In genomic region chr16:21405224-21405969, GRCm38 (mm10) we compare ENCODE assay signal across 15 mouse cellular contexts. TPM values are rescaled to one million over a fixed set of nuclear protein-coding genes. Genes with fewer than 3 reads are reported as not detected.
A peak's percentile ranks its signal among the peaks of the same experiment; 100 is the strongest.
DNase-seq lines count a peak whose midpoint lies in the region; ATAC-seq and TF ChIP-seq lines count a peak whose summit lies in the region.
"Had no signal": no experiment of that assay in that cellular context is flagged by ENCODE, and none has a peak within 500 bp of the region (broad histone marks: within the 10 kb centered on the region; RNA-seq: fewer than 3 reads in every experiment).

No protein-coding gene starts in this region.

- peak overlapping the region; percentile 41 for H3K27ac ChIP-seq in heart, embryonic 12.5 days (ENCODE audit: poor library complexity, severe bottlenecking)
- peak overlapping the region; percentile 60 for H3K27ac ChIP-seq in neural tube, embryonic 11.5 days (ENCODE audit: low read depth, low read length)
- no peak overlapping the region for H3K27ac ChIP-seq in neural tube, embryonic 15.5 days (replicated peaks)
- 0 out of 2 replicates have a peak overlapping the region, but pooled peaks have one; percentile 40 for H3K27ac ChIP-seq in intestine, embryonic 15.5 days
- peak overlapping the region; percentile 18; the same call in 1 of the 2 replicates for H3K27ac ChIP-seq in stomach, postnatal 0 days (replicated peaks)
- H3K27ac ChIP-seq: kidney, postnatal 0 days; left cerebral cortex, adult 2 months; liver, embryonic 14.5 days had no signal

- H3K36me3 ChIP-seq in heart, embryonic 12.5 days = no peaks in the 10 kb centered on the region
- no peaks in the 10 kb centered on the region for H3K36me3 ChIP-seq in neural tube, embryonic 11.5 days (ENCODE audit: control insufficient read depth, insufficient read depth, low read length)
- no peaks in the 10 kb centered on the region for H3K36me3 ChIP-seq in neural tube, embryonic 15.5 days
- no peaks in the 10 kb centered on the region for H3K36me3 ChIP-seq in intestine, embryonic 15.5 days
- H3K36me3 ChIP-seq in stomach, postnatal 0 days (ENCODE audit: control insufficient read depth, insufficient read depth, low read length) = no peaks in the 10 kb centered on the region

- no peak for TF ChIP-seq EP300 in stomach, postnatal 0 days (optimal IDR thresholded peaks at IDR 0.05)

- H3K4me2 ChIP-seq in heart, embryonic 12.5 days = no peak overlapping the region
- H3K4me2 ChIP-seq in neural tube, embryonic 11.5 days (ENCODE audit: low read depth) = no peak overlapping the region
- no peak overlapping the region for H3K4me2 ChIP-seq in neural tube, embryonic 15.5 days
- no peak overlapping the region for H3K4me2 ChIP-seq in intestine, embryonic 15.5 days (replicated peaks)
- H3K4me2 ChIP-seq in stomach, postnatal 0 days (replicated peaks; ENCODE audit: low read depth) = no peak overlapping the region

- no peak overlapping the region for H3K4me3 ChIP-seq in heart, embryonic 12.5 days
- no peak overlapping the region for H3K4me3 ChIP-seq in neural tube, embryonic 11.5 days (ENCODE audit: low read depth, low read length)
- H3K4me3 ChIP-seq in neural tube, embryonic 15.5 days (replicated peaks) = no peak overlapping the region
- no peak overlapping the region for H3K4me3 ChIP-seq in intestine, embryonic 15.5 days (replicated peaks)
- no peak overlapping the region for H3K4me3 ChIP-seq in stomach, postnatal 0 days (ENCODE audit: low read depth, low read length)
- H3K4me3 ChIP-seq: erythroblast, embryonic 14.5 days; left cerebral cortex, adult 2 months had no signal

- peaks cover 33% of the 10 kb centered on the region for H3K4me1 ChIP-seq in heart, embryonic 12.5 days (replicated peaks)
- H3K4me1 ChIP-seq in neural tube, embryonic 11.5 days (ENCODE audit: control insufficient read depth, insufficient read depth, low read length) = peaks cover 9% of the 10 kb centered on the region; the same call in 1 of the 2 replicates
- H3K4me1 ChIP-seq in neural tube, embryonic 15.5 days = 0 out of 2 replicates have a peak, but pooled peaks cover 7% of the 10 kb centered on the region
- peaks cover 14% of the 10 kb centered on the region for H3K4me1 ChIP-seq in intestine, embryonic 15.5 days (replicated peaks)
- H3K4me1 ChIP-seq in stomach, postnatal 0 days (replicated peaks; ENCODE audit: control insufficient read depth, insufficient read depth) = no peaks in the 10 kb centered on the region

- WGBS in heart, embryonic 12.5 days = 32% methylated on average over 6 of the region's 6 CpGs
- 44% methylated on average over 6 of the region's 6 CpGs for WGBS in neural tube, embryonic 11.5 days
- WGBS in neural tube, embryonic 15.5 days = 43% methylated on average over 6 of the region's 6 CpGs
- WGBS in intestine, embryonic 15.5 days = 42% methylated on average over 6 of the region's 6 CpGs
- WGBS in stomach, postnatal 0 days = 51% methylated on average over 6 of the region's 6 CpGs

- ATAC-seq in heart, embryonic 12.5 days (ENCODE audit: insufficient number of reproducible peaks, low FRiP score) = 0 out of 2 replicates have a peak, but pooled peaks have one; percentile 19
- ATAC-seq in neural tube, embryonic 11.5 days (ENCODE audit: insufficient read depth, low FRiP score, low TSS enrichment) = 0 out of 2 replicates have a peak, but pooled peaks have one; percentile 23
- ATAC-seq in neural tube, embryonic 15.5 days (ENCODE audit: low FRiP score) = no peak
- peak; percentile 67 for ATAC-seq in intestine, embryonic 15.5 days
- 0 out of 2 replicates have a peak, but pooled peaks have one; percentile 12 for ATAC-seq in stomach, postnatal 0 days (ENCODE audit: low FRiP score, low TSS enrichment)

- no peaks in the 10 kb centered on the region for H3K9me3 ChIP-seq in heart, embryonic 12.5 days (replicated peaks)
- H3K9me3 ChIP-seq in neural tube, embryonic 11.5 days (ENCODE audit: control insufficient read depth, low read length) = no peaks in the 10 kb centered on the region
- no peaks in the 10 kb centered on the region for H3K9me3 ChIP-seq in neural tube, embryonic 15.5 days (replicated peaks)
- H3K9me3 ChIP-seq in intestine, embryonic 15.5 days = no peaks in the 10 kb centered on the region
- H3K9me3 ChIP-seq in stomach, postnatal 0 days (ENCODE audit: control insufficient read depth, low read length) = no peaks in the 10 kb centered on the region

- no peaks in the 10 kb centered on the region for H3K27me3 ChIP-seq in heart, embryonic 12.5 days (replicated peaks)
- no peaks in the 10 kb centered on the region for H3K27me3 ChIP-seq in neural tube, embryonic 11.5 days (ENCODE audit: control insufficient read depth, insufficient read depth, low read length)
- no peaks in the 10 kb centered on the region for H3K27me3 ChIP-seq in neural tube, embryonic 15.5 days (replicated peaks)
- H3K27me3 ChIP-seq in intestine, embryonic 15.5 days (replicated peaks) = no peaks in the 10 kb centered on the region
- no peaks in the 10 kb centered on the region for H3K27me3 ChIP-seq in stomach, postnatal 0 days (ENCODE audit: control insufficient read depth, insufficient read depth, low read length)

- no peak overlapping the region for H3K9ac ChIP-seq in heart, embryonic 12.5 days
- H3K9ac ChIP-seq in neural tube, embryonic 11.5 days (ENCODE audit: low read length) = no peak overlapping the region
- no peak overlapping the region for H3K9ac ChIP-seq in neural tube, embryonic 15.5 days (replicated peaks)
- H3K9ac ChIP-seq in intestine, embryonic 15.5 days = no peak overlapping the region
- H3K9ac ChIP-seq in stomach, postnatal 0 days (ENCODE audit: low read length) = no peak overlapping the region
- H3K9ac ChIP-seq: liver, embryonic 14.5 days had no signal

- no peak for DNase-seq in heart, postnatal 36 days
- DNase-seq in neural tube, embryonic 11.5 days (ENCODE audit: low spot score) = no peak
- no peak for DNase-seq in stomach, postnatal 0 days (ENCODE audit: low spot score)
- DNase-seq in liver = no peak
- no peak for DNase-seq in gastrocnemius, adult 18-20 months (ENCODE audit: low spot score)
- DNase-seq: cerebellum, postnatal 10 days; lung, postnatal 36 days; right cerebral cortex, adult 18-20 months had no signal

- no peak for TF ChIP-seq CTCF in stomach, postnatal 0 days (IDR thresholded peaks at IDR 0.05; ENCODE audit: low read depth)

- intact Hi-C loops in heart, postnatal 36 days (cut with DNase I) = no loop called here

RNA-seq across cellular contexts. Expression of gene Vps8, which starts 17.5 kb away (rescaled TPM):
- 28.1 and 29.2 TPM in 2 replicates for polyA plus RNA-seq in heart, embryonic 12.5 days (2016; fragmentation: Nextera tagmentation; extraction: Ambion mirVana)
- total RNA-seq in heart, postnatal 36 days (2021) = 10 to 100 TPM; 19.9 to 27.9 TPM
- 27.4 and 30.8 TPM in 2 replicates for polyA plus RNA-seq in neural tube, embryonic 11.5 days (2014; fragmentation: Nextera tagmentation; extraction: Ambion mirVana)
- 28.8 and 34.1 TPM in 2 replicates for polyA plus RNA-seq in neural tube, embryonic 15.5 days (2015; fragmentation: Nextera tagmentation; extraction: Ambion mirVana)
- 13.9 and 18.4 TPM in 2 replicates for polyA plus RNA-seq in intestine, embryonic 15.5 days (2015; fragmentation: Nextera tagmentation; extraction: Ambion mirVana)
- polyA plus RNA-seq in stomach, postnatal 0 days (2015; fragmentation: Nextera tagmentation; extraction: Ambion mirVana) = 7.0 and 8.2 TPM in 2 replicates
- 1 to 10 TPM; 7.2 to 9.0 TPM for total RNA-seq in gastrocnemius, adult 18-20 months (2021)
